Mouse (Mus musculus) embryonic facial prominence, embryonic 15.5 days (tissue): Measurements from ENCODE around the gene Ech1. TPM values are rescaled to one million over a fixed set of nuclear protein-coding genes. Genes with fewer than 3 reads are reported as not detected.

ENCODE experiments used
- ATAC-seq: fragments of 200-750 bp; cut with Nextera tagmentation; 2 replicates; pipeline ENCODE4 v1.8.0; 2017; ENCODE audit warnings: low read depth, moderate TSS enrichment; ENCODE audit not compliant: insufficient number of reproducible peaks, low FRiP score, low TSS enrichment
- H3K27ac ChIP-seq: fragments of 300-500 bp; sonication (generic); replicated peaks from 2 replicates; pipeline ENCODE4 v1.5.1; 2015; ENCODE audit warnings: mild to moderate bottlenecking, inconsistent platforms
- H3K27me3 ChIP-seq: fragments of 300-500 bp; sonication (generic); 2 replicates; pipeline ENCODE4 v1.6.1; 2015; ENCODE audit warnings: inconsistent platforms
- H3K36me3 ChIP-seq: fragments of 300-500 bp; sonication (generic); 2 replicates; pipeline ENCODE4 v1.6.1; 2015; ENCODE audit warnings: mild to moderate bottlenecking, inconsistent platforms
- H3K4me1 ChIP-seq: fragments of 300-500 bp; sonication (generic); 2 replicates; pipeline ENCODE4 v1.6.1; 2015; ENCODE audit warnings: inconsistent platforms
- H3K4me2 ChIP-seq: fragments of 300-500 bp; sonication (generic); replicated peaks from 2 replicates; pipeline ENCODE4 v1.6.1; 2015; ENCODE audit warnings: mild to moderate bottlenecking, inconsistent platforms
- H3K4me3 ChIP-seq: fragments of 300-500 bp; sonication (generic); replicated peaks from 2 replicates; pipeline ENCODE4 v1.5.1; 2015; ENCODE audit warnings: mild to moderate bottlenecking, inconsistent platforms
- H3K9ac ChIP-seq: fragments of 300-500 bp; sonication (generic); 2 replicates; pipeline ENCODE4 v1.6.1; 2015; ENCODE audit warnings: inconsistent platforms
- H3K9me3 ChIP-seq: fragments of 300-500 bp; sonication (generic); replicated peaks from 2 replicates; pipeline ENCODE4 v1.6.1; 2016; ENCODE audit warnings: inconsistent platforms
- WGBS: fragments of 180-500 bp; shearing (Covaris S2); methylation state at CpG from one replicate; pipeline ENCODE4 v1.1.7; 2015; 5-methylcytosine and 5-hydroxymethylcytosine counted together
- polyA plus RNA-seq: library from polyadenylated mRNA; unstranded; fragments of >200 nt; fragmentation: Nextera tagmentation; extraction: Ambion mirVana; gene quantifications from 2 replicates; pipeline ENCODE4 v1.2.1, GENCODE M21; 2015

Gene Ech1
- polyA plus RNA-seq, 1 experiment from 2014 or later: 231 TPM

DNA sequence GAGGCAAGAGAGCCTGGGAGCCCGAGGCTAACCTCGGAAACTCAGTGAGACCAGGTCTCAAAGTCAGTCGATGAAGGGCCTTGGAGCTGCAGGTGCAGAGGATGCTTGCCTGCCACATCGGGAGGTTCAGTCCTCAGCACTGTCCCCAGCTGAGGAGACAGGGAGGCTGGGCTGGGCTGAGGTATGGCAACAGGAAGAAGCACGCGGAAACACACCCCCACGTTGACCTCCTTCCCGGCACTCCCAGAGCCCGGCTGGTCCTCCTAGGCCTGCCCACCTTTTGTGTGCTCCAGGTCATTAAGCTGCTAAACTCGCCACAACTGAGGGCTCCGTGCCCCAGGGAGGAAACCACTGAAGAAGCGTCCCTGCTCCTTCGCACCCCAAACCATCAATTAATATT, 56.2 kb downstream of the Ech1 start, which contains the start of gene Capn12:
Gene Capn12 (plus strand): TSS at position 224 of the 400 bp plus-strand sequence.
- Histone ChIP-seq H3K4me3 (no peak within 1 kb of the TSS), H3K4me1 (peaks cover 7% of the 10 kb centered on the region), H3K27me3 (no peaks in the 10 kb centered on the region), H3K27ac (no peak within 1 kb of the TSS), H3K36me3 (no peaks in the 10 kb centered on the region), H3K9ac (no peak within 1 kb of the TSS), H3K9me3 (no peaks in the 10 kb centered on the region), H3K4me2 (no peak within 1 kb of the TSS)
- ATAC-seq: no peak
- 45% methylated on average over 13 of the region's 13 CpGs for WGBS

Other genes with a start within 250 kb of the Ech1 start
- 32.8 and 34.1 TPM in 2 replicates for gene Samd4b, start 227.1 kb upstream of the Ech1 start, polyA plus RNA-seq
- 37.4 and 39.3 TPM in 2 replicates for gene Pak4, start 227.0 kb upstream of the Ech1 start, polyA plus RNA-seq
- 1.3 and 1.9 TPM in 2 replicates for gene Acp7, start 193.9 kb upstream of the Ech1 start, polyA plus RNA-seq
- 8.8 and 9.1 TPM in 2 replicates for gene Fbxo27, start 132.4 kb upstream of the Ech1 start, polyA plus RNA-seq
- 29.1 and 32.3 TPM in 2 replicates for gene Fbxo17, start 108.4 kb upstream of the Ech1 start, polyA plus RNA-seq
- gene Mrps12, start 83.4 kb upstream of the Ech1 start, polyA plus RNA-seq: 122 and 124 TPM in 2 replicates
- 21.9 and 25.3 TPM in 2 replicates for gene Sars2, start 83.2 kb upstream of the Ech1 start, polyA plus RNA-seq
- 128 and 230 TPM in 2 replicates for gene Ccer2, start 69.0 kb upstream of the Ech1 start, polyA plus RNA-seq
- gene Sirt2, start 58.5 kb upstream of the Ech1 start, polyA plus RNA-seq: 85.3 and 89.4 TPM in 2 replicates
- 42.8 and 47.1 TPM in 2 replicates for gene Nfkbib, start 57.7 kb upstream of the Ech1 start, polyA plus RNA-seq
- gene Rinl, start 36.2 kb upstream of the Ech1 start, polyA plus RNA-seq: 3.8 and 4.7 TPM in 2 replicates
- 211 and 225 TPM in 2 replicates for gene Hnrnpl, start 16.7 kb upstream of the Ech1 start, polyA plus RNA-seq
- gene Lgals4, start 8.6 kb downstream of the Ech1 start, polyA plus RNA-seq: 15.4 and 18.0 TPM in 2 replicates
- gene Lgals7, start 38.6 kb downstream of the Ech1 start, polyA plus RNA-seq: 187 and 265 TPM in 2 replicates
- 1.1 and 1.4 TPM in 2 replicates for gene Capn12, start 56.2 kb downstream of the Ech1 start, polyA plus RNA-seq
- gene Actn4, start 137.1 kb downstream of the Ech1 start, polyA plus RNA-seq: 321 and 328 TPM in 2 replicates
- gene Eif3k, start 156.6 kb downstream of the Ech1 start, polyA plus RNA-seq: 403 and 405 TPM in 2 replicates
- gene Map4k1, start 156.8 kb downstream of the Ech1 start, polyA plus RNA-seq: 7.5 and 7.7 TPM in 2 replicates